Mouse (Mus musculus) mouse embryonic stem cell (cell line): Measurements from ENCODE around the gene Mtss1l.

Experiments
- in situ Hi-C, 2 experiments: fragments of 300-500 bp; cut with MboI; formaldehyde crosslinking; loops; 1 replicate in 1 of 2; 3 replicates in 1 of 2; pipeline ENCODE4 v1.14.3; 2019 to 2020; ENCODE audit warnings: low sequenced_read_pairs in 2 of 2, low pct_unique_long_range_greater_than_20kb in 1 of 2, mixed read lengths in 1 of 2; ENCODE audit not compliant: unreplicated experiment in 1 of 2

Gene Mtss1l

DNA sequence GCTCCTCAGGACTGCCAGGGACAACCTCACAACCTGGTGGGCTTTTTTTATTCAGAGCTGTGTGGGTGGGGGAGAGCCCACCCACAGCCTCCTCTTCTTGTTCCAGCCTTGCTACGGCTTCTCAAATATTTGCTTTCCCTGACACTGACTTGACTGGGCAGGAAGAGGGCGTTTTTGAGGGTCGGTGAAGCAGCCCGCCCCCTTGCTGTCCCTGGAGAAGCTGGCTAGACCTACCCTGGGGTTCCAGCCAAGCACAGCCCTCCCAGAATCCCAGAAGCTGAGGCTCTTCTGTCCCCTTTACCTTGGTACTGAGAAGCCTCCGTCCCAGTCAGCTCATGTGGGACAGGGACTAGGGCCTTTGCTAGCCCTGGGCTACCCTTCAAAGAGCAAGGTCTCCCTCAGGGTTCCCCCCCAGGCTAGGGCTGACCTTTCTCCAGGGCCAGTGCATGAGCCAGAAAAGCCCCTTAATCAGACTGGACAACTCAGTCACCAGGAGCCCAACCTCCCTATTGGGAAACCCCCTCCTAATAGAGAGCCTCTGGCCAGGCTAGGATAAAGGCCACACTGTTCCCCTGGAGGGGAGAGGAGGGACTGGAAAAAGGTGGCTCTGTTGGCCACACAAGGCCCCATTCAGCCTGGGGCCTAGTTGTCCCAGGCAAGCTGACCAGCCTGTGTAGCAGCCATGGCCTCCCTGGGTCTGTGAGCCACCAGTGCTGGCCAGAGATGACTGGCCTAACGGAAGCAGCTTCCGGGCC, 4.0 kb downstream of the Mtss1l start:
- in situ Hi-C loops: no loop called here

DNA sequence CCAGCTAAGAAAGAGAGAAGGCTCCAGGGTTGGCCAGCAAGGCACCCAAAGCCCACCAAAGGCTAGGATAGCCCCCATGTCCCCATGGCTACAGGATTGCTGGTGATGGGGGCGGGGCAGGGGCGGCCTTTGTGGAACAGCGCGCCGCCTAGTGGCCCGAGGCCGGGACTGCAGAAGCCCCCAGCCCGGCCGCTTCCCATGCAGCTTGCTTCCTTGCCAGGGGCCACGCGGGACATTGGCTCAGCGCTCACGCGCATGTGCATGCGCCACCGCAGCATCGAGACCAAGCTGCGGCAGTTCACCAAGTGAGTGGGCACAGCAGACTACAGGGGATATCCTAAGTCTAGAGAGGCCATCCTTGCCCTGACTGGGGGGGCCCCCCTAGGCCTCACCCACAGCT, 5.6 kb downstream of the Mtss1l start:
- in situ Hi-C loops: no loop called here

DNA sequence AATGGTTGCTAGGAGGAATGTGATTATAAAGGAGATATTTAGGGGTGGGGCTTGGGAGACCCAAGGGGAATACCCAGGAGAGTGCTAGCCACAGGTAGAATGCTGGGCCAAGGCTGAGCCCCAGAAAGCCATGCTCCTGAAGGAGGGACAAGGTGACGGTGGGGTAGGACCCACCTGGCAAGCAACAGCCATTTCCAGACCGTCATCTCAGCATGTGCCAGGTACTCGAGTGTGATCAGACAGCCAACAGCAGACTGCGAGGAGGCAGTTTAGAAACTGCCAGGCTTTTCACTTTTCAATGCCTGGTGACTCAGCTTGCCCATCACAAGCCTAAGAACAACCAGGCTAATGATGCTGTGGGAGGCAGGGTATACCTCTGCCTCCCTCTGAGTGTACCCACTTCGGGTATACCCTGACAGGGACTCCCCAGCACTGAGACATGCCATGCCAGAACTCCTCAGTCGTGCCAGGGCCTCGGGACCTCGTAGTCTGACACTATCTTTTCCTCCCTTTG, 10.1 kb downstream of the Mtss1l start:
- in situ Hi-C loops: no loop called here

DNA sequence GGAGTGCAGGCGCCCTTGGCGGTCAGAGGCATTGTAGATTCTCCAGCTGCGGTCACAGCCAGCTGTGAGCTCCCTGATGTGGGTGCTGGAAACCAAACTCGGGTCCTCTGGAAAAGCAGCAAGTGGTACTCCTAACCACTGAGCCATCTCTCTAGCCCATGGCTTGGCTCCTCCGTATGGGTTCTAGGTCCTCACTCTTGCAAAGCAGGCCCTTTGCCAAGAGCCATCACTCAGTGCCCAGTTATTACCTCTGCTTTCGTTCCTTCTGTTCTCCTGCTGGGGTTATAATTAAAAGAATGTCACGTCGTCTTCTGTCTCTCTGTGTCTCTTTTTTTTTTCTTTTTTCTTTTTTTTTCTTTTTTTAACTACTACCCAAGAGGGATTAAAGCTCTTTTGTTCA, 11.8 kb downstream of the Mtss1l start:
- in situ Hi-C loops: no loop called here

DNA sequence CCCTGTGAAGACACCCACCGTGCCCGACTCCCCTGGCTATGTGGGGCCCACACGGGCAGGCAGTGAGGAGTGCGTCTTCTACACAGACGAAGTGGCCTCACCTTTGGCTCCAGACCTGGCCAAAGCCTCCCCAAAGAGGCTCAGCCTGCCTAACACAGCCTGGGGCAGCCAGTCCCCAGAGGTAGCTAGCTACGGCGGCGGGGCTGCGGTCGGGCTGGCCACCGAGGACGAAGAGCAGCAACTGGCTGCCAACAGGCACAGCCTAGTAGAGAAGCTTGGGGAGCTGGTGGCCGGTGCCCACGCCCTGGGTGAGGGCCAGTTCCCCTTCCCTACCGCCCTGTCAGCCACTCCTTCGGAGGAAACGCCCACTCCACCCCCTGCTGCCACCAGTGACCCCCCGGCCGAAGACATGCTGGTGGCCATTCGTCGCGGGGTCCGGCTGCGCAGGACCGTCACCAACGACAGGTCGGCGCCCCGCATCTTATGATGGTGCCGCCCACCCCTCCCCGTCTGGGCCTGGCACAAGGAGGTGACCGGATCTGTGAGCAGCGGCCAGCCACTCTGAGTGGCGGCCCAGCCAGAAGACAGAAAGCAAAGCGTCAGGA, 17.4 kb downstream of the Mtss1l start:
- in situ Hi-C loops: no loop called here

DNA sequence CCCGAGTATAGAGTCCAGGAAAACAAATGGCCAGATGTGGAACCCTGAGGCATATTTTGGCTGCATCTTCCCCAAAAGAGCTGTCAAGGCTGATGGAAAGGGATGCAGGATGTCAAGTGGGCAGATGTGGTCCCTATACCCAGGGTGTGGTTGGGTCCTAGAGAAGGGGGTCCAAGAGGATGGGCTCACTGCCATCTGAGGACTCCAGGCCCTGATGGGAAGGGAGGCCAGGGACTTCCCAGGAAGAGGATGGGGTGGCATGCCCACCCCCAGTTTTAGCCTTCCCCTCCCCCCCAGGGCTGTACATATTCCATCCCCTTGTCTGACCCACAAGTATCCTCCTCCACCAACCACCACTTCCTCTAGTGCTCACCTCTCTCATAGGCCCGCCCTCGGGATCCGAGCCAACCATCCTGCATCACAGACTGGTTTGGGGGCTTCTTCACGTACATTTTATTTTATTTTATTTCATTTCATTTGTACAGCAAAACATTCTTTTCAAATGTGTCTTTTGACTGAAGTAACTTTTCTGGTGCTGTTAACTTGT, 19.4 kb downstream of the Mtss1l start:
- in situ Hi-C loops: no loop called here

DNA sequence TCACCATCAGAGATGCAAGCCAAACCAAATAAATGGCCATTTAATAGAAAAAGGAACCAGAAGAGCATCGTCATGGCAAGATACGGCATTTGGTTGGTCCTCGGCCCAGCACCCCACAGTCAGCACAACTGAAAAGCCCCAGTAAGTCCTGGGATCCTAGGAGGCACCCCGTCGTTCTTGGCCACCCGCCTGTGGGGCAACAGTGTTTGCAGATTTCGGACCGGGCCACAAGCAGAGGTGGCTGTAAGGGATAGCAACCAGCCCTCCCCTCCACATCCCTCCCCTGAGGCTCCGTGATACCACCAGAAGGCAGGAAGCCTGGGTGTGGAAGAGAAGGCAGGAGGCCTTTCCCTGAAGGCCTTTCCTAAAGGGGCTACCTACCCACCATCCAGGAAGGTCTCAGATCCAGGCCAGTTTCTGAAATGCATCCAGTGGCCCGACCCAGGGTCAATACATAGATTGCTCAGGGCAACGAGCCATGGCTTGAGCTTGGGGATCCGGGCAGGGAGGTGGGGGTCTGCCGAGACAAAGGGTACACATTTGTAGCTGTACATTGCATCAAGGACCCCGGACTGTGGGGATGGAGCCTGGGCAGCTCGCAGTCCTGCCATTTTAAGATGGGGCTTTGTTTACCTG, 20.7 kb downstream of the Mtss1l start:
- in situ Hi-C loops: no loop called here

DNA sequence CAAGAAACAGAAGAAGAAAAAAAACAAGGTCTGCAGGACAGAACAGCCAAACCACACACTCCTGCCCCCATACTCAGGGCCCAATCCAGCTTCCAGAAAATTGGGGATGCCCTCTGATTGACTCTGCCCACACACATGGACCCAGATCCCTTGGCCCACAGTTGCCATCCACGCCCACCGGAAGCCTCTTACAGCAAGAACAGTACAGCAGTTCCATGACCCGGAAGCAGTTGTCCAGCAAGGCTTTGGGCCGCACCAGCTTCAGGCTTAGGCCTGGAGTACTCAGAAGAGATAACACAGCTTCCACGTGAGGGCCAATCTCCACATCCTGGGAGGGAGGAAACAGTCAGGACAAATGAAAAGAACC, 21.2 kb downstream of the Mtss1l start:
- in situ Hi-C loops: no loop called here

DNA sequence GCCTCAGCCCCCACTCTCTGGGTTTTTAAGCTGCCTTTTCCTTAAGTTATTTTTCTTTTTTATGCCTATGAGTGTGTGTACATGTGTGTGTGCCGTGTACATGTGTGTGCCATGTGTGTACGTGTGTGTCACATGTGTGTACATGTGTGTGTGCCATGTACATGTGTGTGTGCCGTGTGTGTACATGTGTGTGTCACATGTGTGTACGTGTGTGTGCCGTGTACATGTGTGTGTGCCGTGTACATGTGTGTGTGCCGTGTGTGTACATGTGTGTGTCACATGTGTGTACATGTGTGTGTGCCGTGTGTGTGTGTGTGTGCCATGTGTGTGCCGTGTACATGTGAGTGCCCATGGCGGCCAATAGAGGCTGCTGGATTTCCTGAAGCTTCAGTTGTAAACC, 23.9 kb downstream of the Mtss1l start:
- in situ Hi-C loops: no loop called here

DNA sequence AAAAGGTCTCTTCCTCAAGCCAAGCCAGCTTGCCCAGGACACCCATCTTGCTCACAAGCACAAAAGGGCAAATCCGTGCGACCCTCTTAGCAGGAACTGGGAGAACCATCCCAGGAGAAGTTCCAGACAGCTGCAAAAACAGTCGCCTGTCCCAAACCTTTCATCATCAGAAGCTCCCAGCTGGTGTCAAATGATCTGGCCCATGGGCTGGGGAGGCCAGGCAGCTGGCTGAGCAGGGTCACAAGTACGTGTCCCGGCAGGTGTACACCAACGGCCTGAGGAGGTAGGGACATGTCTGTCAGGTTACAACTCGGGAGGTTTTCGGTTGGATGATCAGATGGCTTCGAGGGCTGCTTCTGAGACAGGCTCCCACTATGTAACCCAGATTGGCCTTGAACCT, 25.4 kb downstream of the Mtss1l start:
- in situ Hi-C loops: no loop called here

DNA sequence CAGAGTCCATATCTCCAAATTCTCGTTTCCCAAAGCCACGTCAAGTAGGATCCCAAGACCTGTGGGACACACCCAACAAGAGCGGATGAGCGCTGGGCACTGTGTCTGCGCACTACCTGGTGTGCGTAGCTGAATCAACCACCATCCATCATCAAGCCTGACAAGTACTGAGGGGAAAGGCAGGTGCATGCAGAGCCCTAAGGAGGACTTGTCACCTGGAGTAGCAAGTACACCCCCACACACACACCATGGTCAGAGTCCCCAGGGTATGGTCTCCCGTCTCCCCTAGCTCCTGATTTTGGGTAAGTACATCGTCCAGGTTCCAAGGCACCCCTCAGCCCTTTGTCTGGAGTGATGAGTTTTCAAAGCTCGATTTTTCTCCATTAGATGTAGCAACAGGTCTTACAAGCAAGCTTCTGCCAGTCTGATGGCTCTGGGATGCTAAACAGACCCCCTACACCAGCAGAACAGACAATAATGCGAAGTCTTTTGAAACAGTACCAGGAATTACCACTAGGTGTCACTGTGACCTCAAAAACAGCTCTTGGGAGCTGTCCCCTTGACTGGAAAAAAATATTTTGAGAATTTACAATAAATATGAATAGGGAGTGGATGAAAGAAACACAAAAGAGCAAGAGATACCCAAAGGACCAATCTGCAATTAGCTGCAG, 28.4 kb downstream of the Mtss1l start:
- in situ Hi-C loops: no loop called here

DNA sequence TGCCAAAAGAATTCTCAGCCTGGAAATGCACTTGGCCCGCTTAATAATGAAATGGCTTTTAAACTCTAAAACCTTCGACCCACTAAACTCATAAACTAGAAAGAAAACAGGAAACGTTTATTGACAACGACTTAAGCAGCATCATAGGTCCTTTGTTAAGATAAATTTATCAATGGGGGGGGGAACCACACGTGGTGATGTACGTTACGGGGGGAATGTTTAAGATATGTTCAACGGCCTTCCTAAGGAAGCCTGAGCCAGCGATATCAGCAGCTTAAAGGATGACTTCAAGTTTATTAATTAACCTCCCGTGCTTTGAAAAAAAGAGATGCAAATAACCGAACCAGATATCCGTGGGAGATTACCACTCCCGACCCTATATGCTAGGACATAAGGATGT, 29.0 kb downstream of the Mtss1l start:
- in situ Hi-C loops: no loop called here

DNA sequence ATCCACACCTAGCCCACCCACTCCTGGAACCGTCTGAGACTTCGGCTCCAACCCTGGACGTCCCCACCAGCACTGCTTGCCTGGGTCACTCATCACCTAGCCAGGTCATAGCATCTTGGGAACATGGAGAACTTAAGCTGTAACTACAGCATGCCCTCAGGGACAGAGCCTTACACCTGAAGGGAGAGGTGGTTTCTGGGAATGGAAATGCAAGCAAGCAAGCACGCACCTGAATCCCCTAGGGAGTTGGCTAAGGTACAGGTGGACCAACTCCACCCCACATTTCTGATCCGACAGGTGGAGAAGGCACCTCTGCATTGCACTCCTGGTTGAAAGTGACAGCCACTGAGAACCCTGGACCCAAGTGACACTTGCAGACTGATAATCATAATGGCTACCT, 30.2 kb downstream of the Mtss1l start:
- in situ Hi-C loops: no loop called here

DNA sequence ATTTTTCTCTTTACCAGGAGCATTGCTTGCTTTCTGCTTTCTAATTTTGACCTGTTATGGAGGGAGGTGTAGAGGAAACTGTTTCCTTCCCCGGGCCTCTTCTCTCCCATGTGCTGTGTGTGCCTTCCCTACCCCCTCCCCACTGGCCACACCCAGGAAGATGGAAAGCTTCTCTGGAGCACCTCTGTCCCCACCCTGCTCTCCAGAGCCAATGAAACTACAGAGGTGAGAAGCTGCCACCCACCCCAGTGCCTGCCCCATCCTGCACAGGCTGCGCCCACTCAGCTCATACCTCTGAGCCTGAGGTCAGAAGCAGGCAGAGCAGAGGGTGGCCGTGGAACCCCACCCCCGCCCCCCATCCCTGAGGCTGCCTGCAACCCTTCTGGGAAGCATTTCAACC, 33.4 kb downstream of the Mtss1l start:
- in situ Hi-C loops: no loop called here

DNA sequence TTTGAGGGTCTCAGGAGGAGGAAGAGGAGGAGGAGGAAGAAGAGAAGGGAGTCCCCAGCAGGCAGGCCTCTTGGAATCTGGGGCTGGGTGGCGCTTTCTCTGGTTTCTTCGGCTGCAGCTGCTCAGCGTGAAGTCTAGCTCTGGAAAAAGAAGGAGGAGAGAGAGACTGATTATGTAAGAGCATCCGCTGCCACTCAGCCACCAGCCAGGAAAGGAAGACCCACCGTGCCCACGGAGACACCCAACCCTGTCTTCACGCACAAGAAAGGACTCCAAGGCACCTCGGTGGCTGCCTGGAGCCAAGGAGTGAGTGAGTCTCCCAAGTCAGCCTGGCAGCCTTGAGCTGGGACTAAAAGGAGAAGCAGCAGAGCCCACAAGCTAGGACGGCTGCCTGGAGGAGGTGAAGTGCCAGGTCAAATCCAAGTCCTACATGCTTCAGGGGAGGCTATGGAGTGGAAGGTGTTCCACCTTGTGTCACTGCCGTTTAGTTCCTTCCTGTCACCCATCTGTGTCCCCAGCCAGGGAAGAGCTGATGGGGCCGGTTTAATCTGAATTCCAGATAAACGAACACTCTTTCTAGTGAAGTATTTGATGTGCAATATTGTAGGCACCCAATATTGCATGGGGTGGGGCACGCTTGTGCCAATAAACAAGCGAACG, 34.4 kb downstream of the Mtss1l start:
- in situ Hi-C loops: no loop called here

DNA sequence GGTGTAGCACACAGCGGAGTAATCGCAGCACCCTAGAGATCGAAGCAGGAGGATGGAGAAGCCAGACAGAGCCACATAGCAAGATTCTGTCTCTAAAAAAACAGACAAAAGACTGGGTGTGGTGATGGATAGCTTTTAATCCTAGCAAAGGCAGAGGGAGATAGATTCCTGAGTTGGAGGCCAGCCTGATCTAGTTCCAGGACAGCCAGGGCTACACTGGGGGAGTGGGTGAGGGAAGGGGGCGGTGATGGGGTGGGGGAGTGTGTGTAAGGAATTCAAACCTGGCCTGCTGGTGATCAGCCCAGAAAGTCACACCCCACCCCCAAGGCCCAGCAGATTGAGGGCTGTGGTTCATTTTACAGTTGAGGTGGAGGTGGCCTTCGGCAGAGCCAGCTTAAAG, 34.9 kb downstream of the Mtss1l start:
- in situ Hi-C loops: no loop called here

DNA sequence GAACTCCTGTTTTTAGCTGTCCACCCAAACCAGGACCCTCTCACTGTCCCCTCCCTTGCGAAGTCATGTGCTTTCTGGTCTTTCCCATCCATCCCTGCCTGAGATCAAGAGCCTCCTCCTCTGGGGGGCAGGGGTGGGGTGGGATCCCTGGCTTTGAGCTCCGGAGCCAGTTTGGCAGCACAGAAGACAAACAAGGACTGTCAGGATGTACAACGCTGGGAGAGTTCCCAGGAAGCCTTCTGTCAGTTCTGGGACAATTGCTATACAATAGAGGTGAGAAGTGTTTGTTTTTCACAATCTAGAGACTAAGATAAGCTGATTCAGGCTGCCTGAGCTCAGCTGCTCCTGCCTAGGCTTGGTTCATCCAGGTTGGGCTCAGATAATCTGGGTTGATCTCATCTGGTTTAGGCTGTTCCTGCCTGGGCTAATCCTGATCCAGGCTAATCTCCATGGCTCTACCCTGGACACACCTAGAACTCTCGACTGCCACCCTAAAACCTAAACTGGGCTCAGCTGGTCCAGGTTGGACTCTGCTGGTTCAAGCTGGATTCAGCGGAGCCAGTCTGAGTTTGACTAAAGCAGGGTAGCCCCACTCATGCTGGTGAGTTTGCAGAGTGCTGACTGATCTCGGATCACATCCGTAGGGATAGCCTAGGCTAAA, 39.1 kb downstream of the Mtss1l start:
- in situ Hi-C loops: no loop called here

DNA sequence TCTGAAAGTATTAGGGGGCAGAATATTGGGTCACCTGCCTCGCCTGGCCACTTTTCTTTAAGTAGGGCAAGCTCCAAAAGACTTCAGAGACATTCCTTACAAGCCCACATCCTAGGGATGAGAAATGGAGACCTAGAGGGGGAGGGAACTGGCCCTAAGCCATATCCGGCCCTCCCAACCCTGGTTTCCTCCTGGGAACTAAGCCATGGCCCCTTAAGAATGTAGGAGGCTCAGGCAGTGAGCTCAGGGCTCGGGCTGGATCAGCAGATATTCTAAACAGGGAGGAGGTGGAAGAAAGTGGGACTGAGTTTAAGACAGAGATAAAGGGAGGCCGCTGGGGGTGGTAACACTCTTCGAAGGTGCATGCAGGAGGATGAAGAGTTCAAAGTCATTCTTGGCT, 39.9 kb downstream of the Mtss1l start:
- in situ Hi-C loops: no loop called here
